Mouse (Mus musculus): ENCODE data around the gene Gm26741. TPM values are rescaled to one million over a fixed set of nuclear protein-coding genes. Genes with fewer than 3 reads are reported as not detected.
A peak's percentile ranks its signal among the peaks of the same experiment; 100 is the strongest.

The Gm26741 gene
- polyA plus RNA-seq, 1 experiment from 2014 or later, result not detected

DNA sequence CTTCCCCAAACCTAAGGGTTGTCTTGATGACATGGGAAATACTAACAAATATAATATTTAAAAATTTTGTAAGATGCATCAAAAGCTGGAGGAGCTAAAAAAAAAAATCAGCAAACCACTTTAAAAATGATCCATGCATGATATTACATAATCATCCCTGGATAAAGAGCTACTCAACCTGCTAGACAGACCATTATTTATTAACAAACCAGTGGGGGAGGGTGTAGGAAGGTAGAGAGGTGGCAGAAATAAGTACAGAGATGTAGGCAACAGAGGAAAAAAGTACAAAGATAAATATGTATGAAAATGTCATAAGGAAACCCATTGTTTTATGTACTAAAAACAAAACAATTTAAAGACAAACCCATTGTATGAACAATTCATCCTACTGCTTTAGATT, 16.1 kb downstream of the Gm26741 start:
- Histone ChIP-seq H3K27me3 (no peaks in the 10 kb centered on the region), H3K9me3 (replicated peaks) (no peaks in the 10 kb centered on the region), H3K4me3 (replicated peaks) (no peak overlapping the region), H3K36me3 (replicated peaks) (no peaks in the 10 kb centered on the region), H3K4me2 (no peak overlapping the region), H3K27ac (replicated peaks) (no peak overlapping the region), H3K9ac (no peak overlapping the region), H3K4me1 (replicated peaks) (peaks cover 16% of the 10 kb centered on the region)
- no peak for ATAC-seq (ENCODE audit: insufficient read depth)

DNA sequence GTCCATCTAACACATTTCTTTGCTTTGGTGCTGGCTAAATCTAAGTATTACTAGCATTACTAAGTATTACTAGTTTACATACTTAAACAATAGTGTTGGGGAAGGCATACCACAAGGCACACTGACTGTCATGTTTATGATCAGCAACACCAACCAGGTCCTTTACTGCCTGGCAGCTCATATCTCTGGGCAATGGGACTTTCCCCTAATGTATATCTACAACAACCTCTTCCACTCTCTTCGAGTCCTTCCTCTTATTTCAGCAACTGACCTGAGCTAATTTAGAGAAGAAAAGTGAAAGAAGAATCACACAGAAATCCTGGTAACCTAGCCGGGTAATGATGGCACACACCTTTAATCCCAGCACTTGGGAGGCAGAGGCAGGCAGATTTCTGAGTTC, 17.9 kb downstream of the Gm26741 start:
- WGBS (ENCODE audit: insufficient replicate concordance), result 42% methylated on average over 2 of the region's 2 CpGs

DNA sequence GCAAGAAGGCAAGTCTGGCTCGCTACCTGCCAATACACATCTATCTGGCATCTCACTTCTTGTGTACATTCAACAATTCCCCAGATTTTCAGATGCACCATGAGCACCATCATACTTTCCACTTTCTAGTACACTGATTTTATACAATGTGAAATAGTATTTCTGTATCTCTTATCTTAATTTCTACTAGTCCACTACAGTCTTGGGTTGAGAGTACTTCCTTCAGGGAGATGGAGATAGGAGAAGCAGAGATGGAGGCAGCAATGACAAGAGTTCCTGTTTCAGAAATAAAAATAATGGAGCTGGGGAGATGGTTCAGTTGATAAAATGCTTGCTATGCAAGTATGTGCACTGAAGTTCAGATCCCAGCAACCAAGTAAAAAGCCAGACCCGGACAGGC, 19.2 kb downstream of the Gm26741 start:
- H3K9me3 ChIP-seq (replicated peaks), result no peaks in the 10 kb centered on the region
- no peaks in the 10 kb centered on the region for H3K27me3 ChIP-seq
- WGBS (ENCODE audit: insufficient replicate concordance), result 76% methylated on average over 2 of the region's 2 CpGs
- no peak overlapping the region for H3K4me2 ChIP-seq
- no peaks in the 10 kb centered on the region for H3K36me3 ChIP-seq (replicated peaks)
- ATAC-seq (ENCODE audit: insufficient read depth), result no peak
- H3K4me1 ChIP-seq (replicated peaks), result peaks cover 29% of the 10 kb centered on the region
- H3K9ac ChIP-seq, result no peak overlapping the region
- H3K27ac ChIP-seq (replicated peaks), result no peak overlapping the region
- no peak overlapping the region for H3K4me3 ChIP-seq (replicated peaks)

More for the DNA sequence above, 17.9 kb downstream of the Gm26741 start:
- Histone ChIP-seq H3K4me1 (replicated peaks) (peaks cover 24% of the 10 kb centered on the region), H3K4me2 (no peak overlapping the region), H3K36me3 (replicated peaks) (no peaks in the 10 kb centered on the region), H3K27ac (replicated peaks) (no peak overlapping the region), H3K27me3 (no peaks in the 10 kb centered on the region), H3K9me3 (replicated peaks) (no peaks in the 10 kb centered on the region), H3K4me3 (replicated peaks) (no peak overlapping the region), H3K9ac (no peak overlapping the region)
- no peak for ATAC-seq (ENCODE audit: insufficient read depth)

- Histone ChIP-seq H3K36me3 (replicated peaks) (no peaks in the 10 kb centered on the region), H3K27ac (replicated peaks) (peak overlapping the region; percentile 70), H3K4me1 (replicated peaks) (peaks cover 31% of the 10 kb centered on the region), H3K27me3 (no peaks in the 10 kb centered on the region), H3K9ac (peak overlapping the region; percentile 89), H3K9me3 (replicated peaks) (no peaks in the 10 kb centered on the region), H3K4me2 (peak overlapping the region; percentile 93), H3K4me3 (replicated peaks) (peak overlapping the region; percentile 88)
- under 1% methylated on average over 19 of the region's 19 CpGs for WGBS (ENCODE audit: insufficient replicate concordance)
- ATAC-seq (ENCODE audit: insufficient read depth), result peak; percentile 11; the same call in 1 of the 2 replicates
These were observed 22.8 kb downstream of the Gm26741 start for GRCm38 (mm10) chr10:52381321-52381801.

GRCm38 (mm10) chr10:52381845-52382591, 23.5 kb downstream of the Gm26741 start, which contains the start of gene Gopc:
Gene Gopc (minus strand): TSS chr10:52382124.
- peak within 1 kb of the TSS; percentile 89 for H3K9ac ChIP-seq
- peak within 1 kb of the TSS; percentile 93 for H3K4me2 ChIP-seq
- peak within 1 kb of the TSS; percentile 88 for H3K4me3 ChIP-seq (replicated peaks)
- no peaks in the 10 kb centered on the region for H3K36me3 ChIP-seq (replicated peaks)
- peak; percentile 96 for ATAC-seq (ENCODE audit: insufficient read depth)
- peak within 1 kb of the TSS; percentile 93 for H3K27ac ChIP-seq (replicated peaks)
- no peaks in the 10 kb centered on the region for H3K9me3 ChIP-seq (replicated peaks)
- no peaks in the 10 kb centered on the region for H3K27me3 ChIP-seq
- WGBS (ENCODE audit: insufficient replicate concordance), result under 1% methylated on average over 61 of the region's 71 CpGs
- peaks cover 31% of the 10 kb centered on the region for H3K4me1 ChIP-seq (replicated peaks)

GRCm38 (mm10) chr10:52383022-52383421, 24.5 kb downstream of the Gm26741 start:
- H3K27me3 ChIP-seq, result no peaks in the 10 kb centered on the region
- WGBS (ENCODE audit: insufficient replicate concordance), result 71% methylated on average over 6 of the region's 6 CpGs
- H3K27ac ChIP-seq (replicated peaks), result 0 out of 2 replicates have a peak overlapping the region, but pooled peaks have one; percentile 93
- no peak for ATAC-seq (ENCODE audit: insufficient read depth)
- H3K4me1 ChIP-seq (replicated peaks), result peaks cover 28% of the 10 kb centered on the region
- peak overlapping the region; percentile 89 for H3K9ac ChIP-seq
- H3K36me3 ChIP-seq (replicated peaks), result no peaks in the 10 kb centered on the region
- peak overlapping the region; percentile 88 for H3K4me3 ChIP-seq (replicated peaks)
- peak overlapping the region; percentile 93 for H3K4me2 ChIP-seq
- H3K9me3 ChIP-seq (replicated peaks), result no peaks in the 10 kb centered on the region

- 56% methylated on average over 1 of the region's 1 CpGs for WGBS (ENCODE audit: insufficient replicate concordance)
- H3K27me3 ChIP-seq, result no peaks in the 10 kb centered on the region
These were observed 25.0 kb downstream of the Gm26741 start for GRCm38 (mm10) chr10:52383522-52383921.

GRCm38 (mm10) chr10:52384823-52385610, 26.4 kb downstream of the Gm26741 start:
- WGBS (ENCODE audit: insufficient replicate concordance), result 53% methylated on average over 8 of the region's 8 CpGs
- H3K36me3 ChIP-seq (replicated peaks), result no peaks in the 10 kb centered on the region

More at GRCm38 (mm10) chr10:52383522-52383921, 25.0 kb downstream of the Gm26741 start:
- no peak overlapping the region for H3K4me3 ChIP-seq (replicated peaks)
- H3K4me2 ChIP-seq, result no peak overlapping the region
- H3K9ac ChIP-seq, result no peak overlapping the region
- no peaks in the 10 kb centered on the region for H3K9me3 ChIP-seq (replicated peaks)
- no peak for ATAC-seq (ENCODE audit: insufficient read depth)
- H3K36me3 ChIP-seq (replicated peaks), result no peaks in the 10 kb centered on the region
- no peak overlapping the region for H3K27ac ChIP-seq (replicated peaks)
- peaks cover 24% of the 10 kb centered on the region for H3K4me1 ChIP-seq (replicated peaks)

DNA sequence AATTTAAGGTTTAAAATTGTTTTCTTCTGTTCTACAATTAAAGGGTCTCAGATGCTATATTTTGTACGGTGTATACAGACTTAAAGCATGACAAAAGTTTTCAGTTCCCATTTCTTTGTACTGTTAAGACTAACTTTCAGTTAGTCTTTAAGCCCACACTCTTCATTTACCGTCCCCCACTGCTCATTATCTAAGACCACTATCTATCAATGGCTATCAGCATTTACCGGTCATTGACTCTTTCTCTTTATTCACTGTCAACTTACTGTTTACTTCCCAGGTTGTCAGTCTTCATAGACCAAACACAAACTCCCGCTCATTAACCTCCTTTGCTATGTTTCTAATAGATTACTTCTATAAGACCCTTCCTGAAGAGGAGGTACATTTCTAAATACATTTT, 28.6 kb downstream of the Gm26741 start:
- WGBS (ENCODE audit: insufficient replicate concordance), result 50% methylated on average over 4 of the region's 4 CpGs
- no peak for ATAC-seq (ENCODE audit: insufficient read depth)
- H3K9me3 ChIP-seq (replicated peaks), result no peaks in the 10 kb centered on the region

More at GRCm38 (mm10) chr10:52384823-52385610, 26.4 kb downstream of the Gm26741 start:
- no peak overlapping the region for H3K9ac ChIP-seq
- H3K9me3 ChIP-seq (replicated peaks), result no peaks in the 10 kb centered on the region
- H3K27me3 ChIP-seq, result no peaks in the 10 kb centered on the region; the same call in 1 of the 2 replicates
- H3K27ac ChIP-seq (replicated peaks), result no peak overlapping the region
- H3K4me2 ChIP-seq, result no peak overlapping the region
- H3K4me3 ChIP-seq (replicated peaks), result no peak overlapping the region
- H3K4me1 ChIP-seq (replicated peaks), result peaks cover 18% of the 10 kb centered on the region
- no peak for ATAC-seq (ENCODE audit: insufficient read depth)

DNA sequence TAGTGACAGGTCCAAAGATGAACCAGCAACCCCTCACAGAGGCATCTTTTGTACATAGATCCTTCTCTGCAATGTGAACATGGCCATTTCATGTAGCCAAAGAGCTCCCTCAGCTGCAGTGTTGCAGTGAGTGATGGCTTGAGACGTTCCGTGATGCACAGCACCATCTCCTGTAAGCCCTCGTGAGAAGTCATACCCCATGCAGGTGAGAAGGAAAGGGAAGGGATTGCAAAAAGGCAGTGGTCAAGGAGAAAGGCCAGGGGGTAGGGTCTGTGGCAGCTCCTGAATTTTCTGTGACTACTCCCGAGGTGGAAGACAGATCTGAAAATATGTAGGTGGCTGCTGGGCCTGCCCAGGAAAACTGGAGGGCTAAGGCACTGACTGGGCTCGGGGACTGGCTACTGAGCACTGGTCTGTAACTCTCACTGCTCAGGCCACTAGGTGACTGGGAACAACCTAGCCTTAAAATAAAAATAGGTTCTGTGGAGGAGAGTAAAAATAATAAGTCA, 30.4 kb downstream of the Gm26741 start, which contains the start of gene Nepn:
Nepn (plus strand) TSS at position 51 of the 509 bp plus-strand sequence.
- no peak for ATAC-seq (ENCODE audit: insufficient read depth)
- H3K27me3 ChIP-seq, result no peaks in the 10 kb centered on the region; the same call in 1 of the 2 replicates
- no peaks in the 10 kb centered on the region for H3K9me3 ChIP-seq (replicated peaks)
- no peaks in the 10 kb centered on the region for H3K36me3 ChIP-seq (replicated peaks)
- no peak within 1 kb of the TSS for H3K4me3 ChIP-seq (replicated peaks)
- no peak within 1 kb of the TSS for H3K9ac ChIP-seq
- H3K4me1 ChIP-seq (replicated peaks), result no peaks in the 10 kb centered on the region
- H3K27ac ChIP-seq (replicated peaks), result no peak within 1 kb of the TSS
- 53% methylated on average over 5 of the region's 5 CpGs for WGBS (ENCODE audit: insufficient replicate concordance)
- no peak within 1 kb of the TSS for H3K4me2 ChIP-seq

More for the DNA sequence above, 28.6 kb downstream of the Gm26741 start:
- no peaks in the 10 kb centered on the region for H3K36me3 ChIP-seq (replicated peaks)
- H3K4me2 ChIP-seq, result no peak overlapping the region
- no peak overlapping the region for H3K27ac ChIP-seq (replicated peaks)
- no peaks in the 10 kb centered on the region; the same call in 1 of the 2 replicates for H3K27me3 ChIP-seq
- no peak overlapping the region for H3K4me3 ChIP-seq (replicated peaks)
- H3K9ac ChIP-seq, result no peak overlapping the region
- peaks cover 9% of the 10 kb centered on the region for H3K4me1 ChIP-seq (replicated peaks)

GRCm38 (mm10) chr10:52389438-52389837, 30.9 kb downstream of the Gm26741 start:
- 58% methylated on average over 3 of the region's 3 CpGs for WGBS (ENCODE audit: insufficient replicate concordance)
- H3K9me3 ChIP-seq (replicated peaks), result no peaks in the 10 kb centered on the region

More at GRCm38 (mm10) chr10:52389438-52389837, 30.9 kb downstream of the Gm26741 start:
- no peak overlapping the region for H3K4me2 ChIP-seq
- no peak overlapping the region for H3K4me3 ChIP-seq (replicated peaks)
- no peak overlapping the region for H3K27ac ChIP-seq (replicated peaks)
- ATAC-seq (ENCODE audit: insufficient read depth), result no peak
- no peaks in the 10 kb centered on the region for H3K36me3 ChIP-seq (replicated peaks)
- no peak overlapping the region for H3K9ac ChIP-seq
- no peaks in the 10 kb centered on the region for H3K4me1 ChIP-seq (replicated peaks)
- no peaks in the 10 kb centered on the region; the same call in 1 of the 2 replicates for H3K27me3 ChIP-seq
